Mouse (Mus musculus): Measurements from ENCODE around the gene Slc22a5. TPM values are rescaled to one million over a fixed set of nuclear protein-coding genes. Genes with fewer than 3 reads are reported as not detected.
"Not testable (repeated sequence)": the region's sequence is repeated elsewhere in the genome, so short reads cannot be mapped to it uniquely, and the experiment has no call there.

Slc22a5 gene
- polyA plus RNA-seq, 1 experiment: 29.0 TPM

- 88% methylated on average over 2 of the region's 2 CpGs for WGBS
- DNase-seq (ENCODE audit: low read depth, low spot score): no peak
Measured at GRCm38 (mm10) chr11:53890225-53890624, 1.2 kb downstream of the Slc22a5 start.

GRCm38 (mm10) chr11:53889091-53889645, 2.3 kb downstream of the Slc22a5 start:
- DNase-seq (ENCODE audit: low read depth, low spot score): no peak
- WGBS: 42% methylated on average over 4 of the region's 4 CpGs

- no peak for DNase-seq (ENCODE audit: low read depth, low spot score)
- WGBS: 90% methylated on average over 4 of the region's 4 CpGs
Measured at GRCm38 (mm10) chr11:53888242-53888641, 3.2 kb downstream of the Slc22a5 start.

GRCm38 (mm10) chr11:53883287-53883686, 8.2 kb downstream of the Slc22a5 start:
- WGBS: 82% methylated on average over 2 of the region's 2 CpGs
- no peak for DNase-seq (ENCODE audit: low read depth, low spot score)

GRCm38 (mm10) chr11:53878096-53878495, 13.4 kb downstream of the Slc22a5 start:
- DNase-seq (ENCODE audit: low read depth, low spot score): not testable (repeated sequence)
- WGBS: 94% methylated on average over 5 of the region's 5 CpGs

GRCm38 (mm10) chr11:53876488-53876887, 15.0 kb downstream of the Slc22a5 start:
- 86% methylated on average over 4 of the region's 4 CpGs for WGBS
- DNase-seq (ENCODE audit: low read depth, low spot score): no peak

GRCm38 (mm10) chr11:53874706-53875105, 16.8 kb downstream of the Slc22a5 start:
- WGBS: 22% methylated on average over 4 of the region's 4 CpGs
- DNase-seq (ENCODE audit: low read depth, low spot score): no peak

- WGBS: 82% methylated on average over 5 of the region's 5 CpGs
- not testable (repeated sequence) for DNase-seq (ENCODE audit: low read depth, low spot score)
Measured at GRCm38 (mm10) chr11:53873909-53874704, 17.4 kb downstream of the Slc22a5 start.

GRCm38 (mm10) chr11:53871786-53872507, 19.5 kb downstream of the Slc22a5 start:
- DNase-seq (ENCODE audit: low read depth, low spot score): no peak
- 80% methylated on average over 2 of the region's 2 CpGs for WGBS

- WGBS: 90% methylated on average over 5 of the region's 5 CpGs
- no peak for DNase-seq (ENCODE audit: low read depth, low spot score)
Measured at GRCm38 (mm10) chr11:53869172-53869571, 22.3 kb downstream of the Slc22a5 start.

GRCm38 (mm10) chr11:53868323-53868722, 23.1 kb downstream of the Slc22a5 start:
- 19% methylated on average over 5 of the region's 5 CpGs for WGBS
- not testable (repeated sequence) for DNase-seq (ENCODE audit: low read depth, low spot score)

- not testable (repeated sequence) for DNase-seq (ENCODE audit: low read depth, low spot score)
- 82% methylated on average over 1 of the region's 4 CpGs for WGBS
Measured at GRCm38 (mm10) chr11:53864724-53865310, 26.6 kb downstream of the Slc22a5 start.

- 83% methylated on average over 8 of the region's 9 CpGs for WGBS
- not testable (repeated sequence) for DNase-seq (ENCODE audit: low read depth, low spot score)
Measured at GRCm38 (mm10) chr11:53860944-53861343, 30.5 kb downstream of the Slc22a5 start.

- WGBS: 1% methylated on average over 45 of the region's 50 CpGs
- not testable (repeated sequence) for DNase-seq (ENCODE audit: low read depth, low spot score)
Measured at GRCm38 (mm10) chr11:53858761-53859580, 32.5 kb downstream of the Slc22a5 start, which contains the start of gene Gm12216. Gene Gm12216 (minus strand): TSS chr11:53859256.

GRCm38 (mm10) chr11:53858058-53858760, 33.3 kb downstream of the Slc22a5 start:
- 60% methylated on average over 6 of the region's 6 CpGs for WGBS
- no peak for DNase-seq (ENCODE audit: low read depth, low spot score)

- 5% methylated on average over 5 of the region's 5 CpGs for WGBS
- DNase-seq (ENCODE audit: low read depth, low spot score): peak; percentile 74
Measured at GRCm38 (mm10) chr11:53853665-53854064, 37.8 kb downstream of the Slc22a5 start.

- 23% methylated on average over 5 of the region's 5 CpGs for WGBS
- DNase-seq (ENCODE audit: low read depth, low spot score): no peak
Measured at GRCm38 (mm10) chr11:53851795-53852194, 39.7 kb downstream of the Slc22a5 start.

GRCm38 (mm10) chr11:53849588-53850320, 41.7 kb downstream of the Slc22a5 start:
- no peak for DNase-seq (ENCODE audit: low read depth, low spot score)
- 38% methylated on average over 9 of the region's 9 CpGs for WGBS
